Mouse (Mus musculus): Measurements from ENCODE around the gene Lrrc72. TPM values are rescaled to one million over a fixed set of nuclear protein-coding genes. Genes with fewer than 3 reads are reported as not detected.

Gene Lrrc72
- not detected in 2 replicates for polyA plus RNA-seq (2015; fragmentation: Nextera tagmentation; extraction: Ambion mirVana)

DNA sequence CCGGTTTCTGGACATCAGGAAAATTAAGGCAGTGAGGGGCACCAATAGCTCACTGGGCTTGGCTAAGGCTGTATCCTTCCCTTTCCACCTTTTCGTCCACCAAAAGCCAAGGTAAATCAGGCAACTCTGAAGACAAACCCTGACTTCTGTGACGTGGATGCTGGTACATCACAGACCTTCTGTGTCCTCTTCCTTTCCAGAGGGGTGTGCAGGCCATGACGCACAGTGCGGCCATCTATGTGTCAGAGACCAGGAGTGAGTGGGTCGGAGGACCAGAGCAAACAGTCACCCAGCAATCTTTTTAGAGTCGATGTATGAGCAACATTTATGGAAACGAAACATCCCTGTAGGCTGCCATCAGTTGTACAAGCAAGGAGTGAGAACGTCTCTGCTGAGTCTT lies at the start of gene Lrrc72:
TSS of gene Lrrc72 (minus strand) at position 101 of the 400 bp plus-strand sequence.
- Histone ChIP-seq H3K4me1 (replicated peaks) (no peaks in the 10 kb centered on the region), H3K9me3 (no peaks in the 10 kb centered on the region), H3K9ac (no peak within 1 kb of the TSS), H3K4me3 (no peak within 1 kb of the TSS), H3K4me2 (no peak within 1 kb of the TSS), H3K27me3 (no peaks in the 10 kb centered on the region), H3K27ac (replicated peaks) (no peak within 1 kb of the TSS), H3K36me3 (no peaks in the 10 kb centered on the region)
- WGBS: 92% methylated on average over 9 of the region's 9 CpGs
- ATAC-seq (ENCODE audit: low FRiP score, low read depth): no peak

- no peaks in the 10 kb centered on the region for H3K27me3 ChIP-seq
- no peak overlapping the region for H3K27ac ChIP-seq (replicated peaks)
- H3K9me3 ChIP-seq: no peaks in the 10 kb centered on the region
- no peak overlapping the region for H3K4me2 ChIP-seq
- H3K4me1 ChIP-seq (replicated peaks): no peaks in the 10 kb centered on the region
- H3K4me3 ChIP-seq: no peak overlapping the region
- no peak for ATAC-seq (ENCODE audit: low FRiP score, low read depth)
- WGBS: 86% methylated on average over 12 of the region's 12 CpGs
- no peaks in the 10 kb centered on the region for H3K36me3 ChIP-seq
- no peak overlapping the region for H3K9ac ChIP-seq
Observed at GRCm38 (mm10) chr12:36302326-36302725, 49.1 kb upstream of the Lrrc72 start.

- 84% methylated on average over 6 of the region's 6 CpGs for WGBS
- no peaks in the 10 kb centered on the region for H3K9me3 ChIP-seq
- H3K27me3 ChIP-seq: no peaks in the 10 kb centered on the region
- no peak overlapping the region for H3K27ac ChIP-seq (replicated peaks)
- no peak overlapping the region for H3K4me3 ChIP-seq
- H3K4me1 ChIP-seq (replicated peaks): no peaks in the 10 kb centered on the region
- H3K9ac ChIP-seq: no peak overlapping the region
- ATAC-seq (ENCODE audit: low FRiP score, low read depth): no peak
- H3K36me3 ChIP-seq: no peaks in the 10 kb centered on the region
- H3K4me2 ChIP-seq: no peak overlapping the region
Observed at GRCm38 (mm10) chr12:36291346-36291745, 38.1 kb upstream of the Lrrc72 start.

DNA sequence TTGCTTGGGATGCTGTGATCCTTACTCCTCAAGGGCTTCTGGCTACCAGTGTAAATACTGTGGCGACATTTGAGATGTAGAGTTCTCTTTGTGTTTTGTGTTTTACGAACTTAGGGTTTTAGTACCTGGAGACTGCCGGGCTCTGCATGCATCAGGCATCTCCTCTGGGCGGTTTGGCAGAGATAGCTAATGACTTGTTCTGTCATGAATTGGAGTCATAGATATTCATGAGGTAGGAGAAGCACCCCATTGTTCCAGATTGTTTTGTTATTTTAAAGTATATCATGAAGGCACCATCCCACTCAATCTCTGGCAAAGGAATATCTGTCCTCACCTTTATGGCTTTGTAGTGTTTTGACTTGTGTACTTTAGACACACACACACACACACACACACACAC lies 37.3 kb upstream of the Lrrc72 start:
- no peaks in the 10 kb centered on the region for H3K36me3 ChIP-seq
- no peak overlapping the region for H3K4me2 ChIP-seq
- no peak for ATAC-seq (ENCODE audit: low FRiP score, low read depth)
- 78% methylated on average over 4 of the region's 4 CpGs for WGBS
- no peak overlapping the region for H3K4me3 ChIP-seq
- H3K27ac ChIP-seq (replicated peaks): no peak overlapping the region
- no peaks in the 10 kb centered on the region for H3K4me1 ChIP-seq (replicated peaks)
- no peaks in the 10 kb centered on the region for H3K27me3 ChIP-seq
- H3K9ac ChIP-seq: no peak overlapping the region
- H3K9me3 ChIP-seq: no peaks in the 10 kb centered on the region

- H3K4me1 ChIP-seq (replicated peaks): no peaks in the 10 kb centered on the region
- no peak overlapping the region for H3K4me3 ChIP-seq
- H3K36me3 ChIP-seq: no peaks in the 10 kb centered on the region
- ATAC-seq (ENCODE audit: low FRiP score, low read depth): no peak
- WGBS: 90% methylated on average over 8 of the region's 8 CpGs
- no peak overlapping the region for H3K27ac ChIP-seq (replicated peaks)
- no peaks in the 10 kb centered on the region for H3K9me3 ChIP-seq
- H3K27me3 ChIP-seq: no peaks in the 10 kb centered on the region
- H3K9ac ChIP-seq: no peak overlapping the region
- no peak overlapping the region for H3K4me2 ChIP-seq
Observed at GRCm38 (mm10) chr12:36289634-36290033, 36.4 kb upstream of the Lrrc72 start.

DNA sequence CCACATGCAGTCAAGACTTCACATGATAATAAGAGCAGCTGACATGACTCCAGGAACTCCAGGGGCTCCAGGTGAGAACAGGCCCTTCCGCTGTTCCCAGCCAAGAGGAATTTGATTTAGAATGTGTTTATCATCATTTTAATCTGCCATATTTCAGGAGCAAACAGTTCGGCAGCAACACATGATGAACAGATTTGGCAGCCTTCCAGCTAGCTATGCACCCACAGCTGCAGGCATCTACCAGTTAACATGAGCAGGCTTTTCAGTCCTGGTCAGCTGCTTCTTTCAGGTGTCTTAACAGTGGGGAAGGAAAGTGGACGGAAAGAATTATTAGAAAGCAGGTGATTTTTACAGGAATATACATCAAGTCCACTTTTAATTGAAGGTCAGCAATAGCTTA lies 21.6 kb upstream of the Lrrc72 start:
- no peak overlapping the region for H3K4me2 ChIP-seq
- H3K27me3 ChIP-seq: no peaks in the 10 kb centered on the region
- H3K27ac ChIP-seq (replicated peaks): no peak overlapping the region
- H3K36me3 ChIP-seq: no peaks in the 10 kb centered on the region
- WGBS: 67% methylated on average over 3 of the region's 3 CpGs
- H3K4me1 ChIP-seq (replicated peaks): no peaks in the 10 kb centered on the region
- no peak overlapping the region for H3K4me3 ChIP-seq
- no peak overlapping the region for H3K9ac ChIP-seq
- ATAC-seq (ENCODE audit: low FRiP score, low read depth): no peak
- no peaks in the 10 kb centered on the region for H3K9me3 ChIP-seq

- no peak overlapping the region for H3K27ac ChIP-seq (replicated peaks)
- H3K4me3 ChIP-seq: no peak overlapping the region
- 89% methylated on average over 8 of the region's 8 CpGs for WGBS
- no peaks in the 10 kb centered on the region for H3K36me3 ChIP-seq
- no peaks in the 10 kb centered on the region for H3K4me1 ChIP-seq (replicated peaks)
- H3K27me3 ChIP-seq: no peaks in the 10 kb centered on the region
- ATAC-seq (ENCODE audit: low FRiP score, low read depth): no peak
- H3K4me2 ChIP-seq: no peak overlapping the region
- H3K9me3 ChIP-seq: no peaks in the 10 kb centered on the region
- no peak overlapping the region for H3K9ac ChIP-seq
Observed at GRCm38 (mm10) chr12:36267670-36268246, 14.6 kb upstream of the Lrrc72 start.

DNA sequence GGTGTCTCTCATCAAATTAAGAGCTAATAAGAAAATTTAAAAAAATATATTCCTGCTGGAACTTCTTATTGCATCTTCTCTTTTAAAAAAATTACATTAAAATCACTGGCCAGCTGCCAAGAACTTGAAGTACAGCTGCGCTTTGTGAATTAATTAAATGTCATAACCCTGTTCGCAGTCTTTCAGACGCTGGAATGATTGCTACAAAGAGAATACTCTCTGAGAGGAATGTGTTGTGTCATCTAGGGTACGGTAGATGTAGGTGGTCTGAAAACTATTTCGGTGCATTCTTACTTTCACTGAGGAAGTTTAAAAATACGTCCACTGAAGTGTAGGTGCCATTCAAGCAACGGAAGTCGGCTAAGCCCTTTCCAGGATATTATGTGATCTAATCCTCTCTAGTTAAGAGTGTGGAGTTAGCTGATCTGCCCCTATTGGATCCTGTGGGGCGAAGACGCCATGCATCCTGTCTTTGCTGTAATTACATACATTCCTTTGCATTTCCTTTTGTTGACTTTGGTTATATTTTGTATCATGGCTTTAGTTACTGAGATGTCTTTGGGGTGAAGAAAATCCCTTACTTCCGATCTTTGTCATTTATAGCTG lies 9.0 kb upstream of the Lrrc72 start:
- Histone ChIP-seq H3K4me3 (no peak overlapping the region), H3K9ac (no peak overlapping the region), H3K36me3 (no peaks in the 10 kb centered on the region), H3K4me2 (no peak overlapping the region), H3K9me3 (no peaks in the 10 kb centered on the region), H3K4me1 (replicated peaks) (no peaks in the 10 kb centered on the region), H3K27me3 (no peaks in the 10 kb centered on the region), H3K27ac (replicated peaks) (no peak overlapping the region)
- WGBS: 69% methylated on average over 11 of the region's 11 CpGs
- ATAC-seq (ENCODE audit: low FRiP score, low read depth): no peak

- no peaks in the 10 kb centered on the region for H3K27me3 ChIP-seq
- ATAC-seq (ENCODE audit: low FRiP score, low read depth): no peak
- H3K27ac ChIP-seq (replicated peaks): no peak overlapping the region
- WGBS: 45% methylated on average over 5 of the region's 5 CpGs
- H3K9ac ChIP-seq: no peak overlapping the region
- H3K4me2 ChIP-seq: no peak overlapping the region
- no peak overlapping the region for H3K4me3 ChIP-seq
- no peaks in the 10 kb centered on the region for H3K36me3 ChIP-seq
- no peaks in the 10 kb centered on the region for H3K9me3 ChIP-seq
- H3K4me1 ChIP-seq (replicated peaks): no peaks in the 10 kb centered on the region
Observed at GRCm38 (mm10) chr12:36255413-36255812, 2.2 kb upstream of the Lrrc72 start.

DNA sequence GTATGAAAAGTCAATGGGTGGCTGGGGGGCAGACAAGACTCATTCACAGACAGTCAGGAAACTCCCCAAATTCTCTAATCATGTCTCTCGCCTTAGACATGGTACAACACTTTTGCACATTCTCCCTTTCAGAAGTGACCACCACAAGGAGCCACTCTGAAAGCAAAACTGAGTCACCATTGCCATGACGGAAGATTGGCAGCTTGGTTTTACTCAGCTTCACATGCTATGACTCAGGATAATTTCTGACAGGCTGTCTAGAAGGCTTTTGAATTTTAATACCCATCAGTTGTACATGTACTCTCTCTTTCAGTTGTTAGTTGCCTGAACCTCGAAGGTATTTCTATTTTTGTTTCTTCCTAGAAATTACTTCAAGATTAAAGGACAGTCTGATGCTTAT lies 12.0 kb downstream of the Lrrc72 start:
- H3K36me3 ChIP-seq: no peaks in the 10 kb centered on the region
- no peak overlapping the region for H3K4me3 ChIP-seq
- H3K27me3 ChIP-seq: no peaks in the 10 kb centered on the region
- H3K4me1 ChIP-seq (replicated peaks): no peaks in the 10 kb centered on the region
- H3K9me3 ChIP-seq: no peaks in the 10 kb centered on the region
- H3K4me2 ChIP-seq: no peak overlapping the region
- H3K9ac ChIP-seq: no peak overlapping the region
- no peak overlapping the region for H3K27ac ChIP-seq (replicated peaks)
- ATAC-seq (ENCODE audit: low FRiP score, low read depth): no peak
- 84% methylated on average over 3 of the region's 3 CpGs for WGBS

- Histone ChIP-seq H3K4me3 (no peak overlapping the region), H3K27ac (replicated peaks) (no peak overlapping the region), H3K4me1 (replicated peaks) (no peaks in the 10 kb centered on the region), H3K9ac (no peak overlapping the region), H3K4me2 (no peak overlapping the region), H3K36me3 (no peaks in the 10 kb centered on the region), H3K27me3 (no peaks in the 10 kb centered on the region), H3K9me3 (no peaks in the 10 kb centered on the region)
- no peak for ATAC-seq (ENCODE audit: low FRiP score, low read depth)
- WGBS: 89% methylated on average over 2 of the region's 2 CpGs
Observed at GRCm38 (mm10) chr12:36231386-36231785, 21.8 kb downstream of the Lrrc72 start.

GRCm38 (mm10) chr12:36224392-36224791 lies 28.8 kb downstream of the Lrrc72 start:
- H3K36me3 ChIP-seq: no peaks in the 10 kb centered on the region
- no peak overlapping the region for H3K4me3 ChIP-seq
- no peak overlapping the region for H3K4me2 ChIP-seq
- H3K27me3 ChIP-seq: no peaks in the 10 kb centered on the region
- 66% methylated on average over 4 of the region's 4 CpGs for WGBS
- ATAC-seq (ENCODE audit: low FRiP score, low read depth): no peak
- no peaks in the 10 kb centered on the region for H3K9me3 ChIP-seq
- H3K27ac ChIP-seq (replicated peaks): no peak overlapping the region
- no peaks in the 10 kb centered on the region for H3K4me1 ChIP-seq (replicated peaks)
- H3K9ac ChIP-seq: no peak overlapping the region

DNA sequence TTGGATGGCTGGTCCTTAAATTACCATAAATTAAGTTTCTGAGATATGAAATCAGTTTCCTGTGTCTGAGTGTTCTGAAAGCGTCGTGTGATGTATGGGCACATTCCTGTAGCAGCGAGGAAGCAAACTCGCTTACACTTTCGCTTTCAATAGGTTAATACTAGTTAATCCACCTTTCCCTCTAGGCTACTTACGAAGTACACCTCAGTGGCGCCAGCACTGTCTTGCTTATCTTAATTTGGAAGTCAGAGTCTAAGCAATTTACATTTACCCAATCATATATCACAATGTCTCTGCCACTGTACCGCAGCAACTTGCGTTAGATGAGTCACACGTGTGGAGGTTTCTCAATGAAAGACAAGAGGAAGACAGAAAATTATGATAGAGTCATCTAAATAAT lies 36.3 kb downstream of the Lrrc72 start:
- Histone ChIP-seq H3K9ac (no peak overlapping the region), H3K36me3 (no peaks in the 10 kb centered on the region), H3K4me2 (no peak overlapping the region), H3K9me3 (no peaks in the 10 kb centered on the region), H3K4me3 (no peak overlapping the region), H3K27me3 (no peaks in the 10 kb centered on the region), H3K27ac (replicated peaks) (no peak overlapping the region), H3K4me1 (replicated peaks) (no peaks in the 10 kb centered on the region)
- ATAC-seq (ENCODE audit: low FRiP score, low read depth): no peak
- 81% methylated on average over 10 of the region's 10 CpGs for WGBS
